ENCODE assay signal across 25 mouse cellular contexts in the genomic region with DNA sequence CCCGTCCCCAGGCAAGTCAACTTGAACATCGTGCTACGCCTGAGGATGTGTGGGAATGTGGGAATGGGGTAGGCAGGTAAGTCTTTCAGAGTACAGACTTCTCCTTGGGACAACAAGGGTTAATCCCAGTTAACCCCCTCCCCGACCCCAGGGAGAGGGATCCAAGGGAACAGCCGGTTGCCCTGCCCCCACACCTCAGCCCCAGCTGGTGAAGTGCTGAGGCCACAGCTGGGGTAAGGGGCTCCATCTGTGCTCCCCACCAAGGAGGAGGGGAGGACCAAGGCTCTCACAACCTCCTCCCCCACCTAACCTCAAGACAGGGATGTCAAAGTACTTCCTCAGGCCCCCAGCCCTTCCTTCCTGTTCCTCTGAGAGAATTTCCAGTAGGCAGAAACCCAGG. TPM values are rescaled to one million over a fixed set of nuclear protein-coding genes. Genes with fewer than 3 reads are reported as not detected.
A peak's percentile ranks its signal among the peaks of the same experiment; 100 is the strongest.
DNase-seq lines count a peak whose midpoint lies in the region; ATAC-seq lines count a peak whose summit lies in the region.
"Had no signal": no experiment of that assay in that cellular context is flagged by ENCODE, and none has a peak within 500 bp of the region (broad histone marks: within the 10 kb centered on the region; RNA-seq: fewer than 3 reads in every experiment).

No protein-coding gene starts in this region.

- 0 out of 2 replicates have a peak overlapping the region, but pooled peaks have one; percentile 22 for H3K9ac ChIP-seq in intestine, embryonic 15.5 days
- no peak overlapping the region for H3K9ac ChIP-seq in intestine, embryonic 16.5 days (ENCODE audit: low read depth, low read length)
- no peak overlapping the region for H3K9ac ChIP-seq in midbrain, embryonic 13.5 days (replicated peaks)
- H3K9ac ChIP-seq in midbrain, embryonic 15.5 days: no peak overlapping the region
- H3K9ac ChIP-seq in hindbrain, embryonic 13.5 days: no peak overlapping the region
- H3K9ac ChIP-seq in neural tube, embryonic 13.5 days: no peak overlapping the region
- H3K9ac ChIP-seq: forebrain, embryonic 15.5 days; hindbrain, embryonic 15.5 days; liver, embryonic 15.5 days had no signal

- peaks cover 20% of the 10 kb centered on the region for H3K4me1 ChIP-seq in intestine, embryonic 15.5 days (replicated peaks)
- H3K4me1 ChIP-seq in intestine, embryonic 16.5 days (ENCODE audit: control insufficient read depth, insufficient read depth, low read length): peaks cover 17% of the 10 kb centered on the region
- peaks cover 21% of the 10 kb centered on the region for H3K4me1 ChIP-seq in midbrain, embryonic 13.5 days (replicated peaks)
- H3K4me1 ChIP-seq in midbrain, embryonic 15.5 days: peaks cover 3% of the 10 kb centered on the region
- H3K4me1 ChIP-seq in hindbrain, embryonic 13.5 days (replicated peaks): peaks cover 28% of the 10 kb centered on the region
- H3K4me1 ChIP-seq in neural tube, embryonic 13.5 days (replicated peaks): peaks cover 25% of the 10 kb centered on the region

- H3K27me3 ChIP-seq in intestine, embryonic 15.5 days (replicated peaks): peaks cover 48% of the 10 kb centered on the region
- H3K27me3 ChIP-seq in intestine, embryonic 16.5 days (replicated peaks; ENCODE audit: control insufficient read depth, insufficient read depth, low read length): peaks cover 33% of the 10 kb centered on the region
- H3K27me3 ChIP-seq in midbrain, embryonic 13.5 days: peaks cover 44% of the 10 kb centered on the region
- peaks cover 38% of the 10 kb centered on the region for H3K27me3 ChIP-seq in midbrain, embryonic 15.5 days (replicated peaks)
- H3K27me3 ChIP-seq in hindbrain, embryonic 13.5 days: peaks cover 51% of the 10 kb centered on the region
- H3K27me3 ChIP-seq in neural tube, embryonic 13.5 days: peaks cover 46% of the 10 kb centered on the region

- 26% methylated on average over 5 of the region's 5 CpGs for WGBS in intestine, embryonic 15.5 days
- WGBS in intestine, embryonic 16.5 days: 44% methylated on average over 5 of the region's 5 CpGs
- 34% methylated on average over 5 of the region's 5 CpGs for WGBS in midbrain, embryonic 13.5 days
- WGBS in midbrain, embryonic 15.5 days: 38% methylated on average over 5 of the region's 5 CpGs
- WGBS in hindbrain, embryonic 13.5 days: 34% methylated on average over 5 of the region's 5 CpGs
- WGBS in neural tube, embryonic 13.5 days: 37% methylated on average over 5 of the region's 5 CpGs

- no peak overlapping the region for H3K4me2 ChIP-seq in intestine, embryonic 15.5 days (replicated peaks)
- H3K4me2 ChIP-seq in intestine, embryonic 16.5 days (ENCODE audit: low read depth, low read length): no peak overlapping the region
- H3K4me2 ChIP-seq in midbrain, embryonic 13.5 days (replicated peaks): no peak overlapping the region
- H3K4me2 ChIP-seq in midbrain, embryonic 15.5 days: no peak overlapping the region
- no peak overlapping the region for H3K4me2 ChIP-seq in hindbrain, embryonic 13.5 days
- H3K4me2 ChIP-seq in neural tube, embryonic 13.5 days: peak overlapping the region; percentile 9; the same call in 1 of the 2 replicates
- H3K4me2 ChIP-seq: forebrain, embryonic 15.5 days; hindbrain, embryonic 15.5 days; liver, embryonic 15.5 days had no signal

- H3K9me3 ChIP-seq in intestine, embryonic 15.5 days: no peaks in the 10 kb centered on the region
- no peaks in the 10 kb centered on the region for H3K9me3 ChIP-seq in intestine, embryonic 16.5 days (ENCODE audit: control insufficient read depth, low read length)
- H3K9me3 ChIP-seq in midbrain, embryonic 13.5 days: no peaks in the 10 kb centered on the region
- no peaks in the 10 kb centered on the region for H3K9me3 ChIP-seq in midbrain, embryonic 15.5 days
- no peaks in the 10 kb centered on the region for H3K9me3 ChIP-seq in hindbrain, embryonic 13.5 days
- no peaks in the 10 kb centered on the region for H3K9me3 ChIP-seq in neural tube, embryonic 13.5 days
- H3K9me3 ChIP-seq: forebrain, embryonic 15.5 days; hindbrain, embryonic 15.5 days; liver, embryonic 15.5 days had no signal

- H3K36me3 ChIP-seq in intestine, embryonic 15.5 days: no peaks in the 10 kb centered on the region
- H3K36me3 ChIP-seq in intestine, embryonic 16.5 days (ENCODE audit: control insufficient read depth, insufficient read depth, low read length): no peaks in the 10 kb centered on the region
- no peaks in the 10 kb centered on the region for H3K36me3 ChIP-seq in midbrain, embryonic 13.5 days
- no peaks in the 10 kb centered on the region for H3K36me3 ChIP-seq in midbrain, embryonic 15.5 days (replicated peaks)
- H3K36me3 ChIP-seq in hindbrain, embryonic 13.5 days: no peaks in the 10 kb centered on the region
- no peaks in the 10 kb centered on the region for H3K36me3 ChIP-seq in neural tube, embryonic 13.5 days
- H3K36me3 ChIP-seq: forebrain, embryonic 15.5 days; hindbrain, embryonic 15.5 days; liver, embryonic 15.5 days had no signal

- no peak for ATAC-seq in intestine, embryonic 15.5 days
- no peak for ATAC-seq in intestine, embryonic 16.5 days
- ATAC-seq in midbrain, embryonic 13.5 days: 0 out of 2 replicates have a peak, but pooled peaks have one; percentile 9
- ATAC-seq in midbrain, embryonic 15.5 days (replicated peaks): no peak
- no peak for ATAC-seq in hindbrain, embryonic 13.5 days (ENCODE audit: low FRiP score)
- 0 out of 2 replicates have a peak, but pooled peaks have one; percentile 41 for ATAC-seq in neural tube, embryonic 13.5 days (ENCODE audit: low read depth)
- ATAC-seq: forebrain, embryonic 15.5 days; lung, postnatal 0 days had no signal

- H3K4me3 ChIP-seq in intestine, embryonic 15.5 days (replicated peaks): no peak overlapping the region
- H3K4me3 ChIP-seq in intestine, embryonic 16.5 days (ENCODE audit: low read length): no peak overlapping the region
- H3K4me3 ChIP-seq in midbrain, embryonic 13.5 days (replicated peaks): no peak overlapping the region
- no peak overlapping the region for H3K4me3 ChIP-seq in midbrain, embryonic 15.5 days
- no peak overlapping the region for H3K4me3 ChIP-seq in hindbrain, embryonic 13.5 days
- H3K4me3 ChIP-seq in neural tube, embryonic 13.5 days: no peak overlapping the region
- H3K4me3 ChIP-seq: forebrain, embryonic 15.5 days; hindbrain, embryonic 15.5 days; liver, embryonic 15.5 days had no signal

- DNase-seq in gastrocnemius, postnatal 25 days: no peak
- DNase-seq: adrenal gland, postnatal 36 days; cerebellum, adult 18-20 months; kidney, adult 2 months; kidney, postnatal 14 days; right cerebral cortex, postnatal 4 days had no signal

- no peak overlapping the region for H3K27ac ChIP-seq in intestine, embryonic 15.5 days
- no peak overlapping the region for H3K27ac ChIP-seq in intestine, embryonic 16.5 days (ENCODE audit: low read length)
- H3K27ac ChIP-seq in midbrain, embryonic 13.5 days: no peak overlapping the region
- no peak overlapping the region for H3K27ac ChIP-seq in midbrain, embryonic 15.5 days
- H3K27ac ChIP-seq in hindbrain, embryonic 13.5 days: peak overlapping the region; percentile 18; the same call in 1 of the 2 replicates
- H3K27ac ChIP-seq in neural tube, embryonic 13.5 days (replicated peaks): peak overlapping the region; percentile 46; the same call in 1 of the 2 replicates
- H3K27ac ChIP-seq: forebrain, embryonic 15.5 days; hindbrain, embryonic 15.5 days; liver, embryonic 15.5 days had no signal

RNA-seq across cellular contexts. Expression of a gene that starts 5.2 kb away (rescaled TPM):
- polyA plus RNA-seq in intestine, embryonic 15.5 days (2015; fragmentation: Nextera tagmentation; extraction: Ambion mirVana): 2.5 and 3.2 TPM in 2 replicates
- polyA plus RNA-seq in intestine, embryonic 16.5 days (2015; fragmentation: Nextera tagmentation; extraction: Ambion mirVana): 1.4 and 1.6 TPM in 2 replicates
- 2.4 and 2.5 TPM in 2 replicates for polyA plus RNA-seq in midbrain, embryonic 13.5 days (2015; fragmentation: Nextera tagmentation; extraction: Ambion mirVana)
- 1.0 and 1.6 TPM in 2 replicates for polyA plus RNA-seq in midbrain, embryonic 15.5 days (2015; fragmentation: Nextera tagmentation; extraction: Ambion mirVana)
- polyA plus RNA-seq in hindbrain, embryonic 13.5 days (2015; fragmentation: Nextera tagmentation; extraction: Ambion mirVana): 29.2 and 40.2 TPM in 2 replicates
- 219 and 314 TPM in 2 replicates for polyA plus RNA-seq in neural tube, embryonic 13.5 days (2015; fragmentation: Nextera tagmentation; extraction: Ambion mirVana)
- total RNA-seq in gastrocnemius, postnatal 25 days (2021): under 1 TPM in 1 of 2 experiments, not detected in 1; 0.11 TPM
- total RNA-seq: common myeloid progenitor, adult 5-6 weeks; megakaryocyte progenitor cell, adult 5-6 weeks; monocyte, adult 5-6 weeks; neutrophil, adult 5-6 weeks had no signal
- polyA plus RNA-seq: C2C12 had no signal

RNA-seq across cellular contexts. Expression of a gene that starts 7.0 kb away (rescaled TPM):
- 0.44 and 0.52 TPM in 2 replicates for polyA plus RNA-seq in intestine, embryonic 15.5 days (2015; fragmentation: Nextera tagmentation; extraction: Ambion mirVana)
- 0.27 and 0.39 TPM in 2 replicates for polyA plus RNA-seq in intestine, embryonic 16.5 days (2015; fragmentation: Nextera tagmentation; extraction: Ambion mirVana)
- polyA plus RNA-seq in midbrain, embryonic 13.5 days (2015; fragmentation: Nextera tagmentation; extraction: Ambion mirVana): 0.82 and 0.87 TPM in 2 replicates
- 0.66 and 0.69 TPM in 2 replicates for polyA plus RNA-seq in midbrain, embryonic 15.5 days (2015; fragmentation: Nextera tagmentation; extraction: Ambion mirVana)
- polyA plus RNA-seq in hindbrain, embryonic 13.5 days (2015; fragmentation: Nextera tagmentation; extraction: Ambion mirVana): 1.4 TPM in 2 replicates
- 3.4 and 5.4 TPM in 2 replicates for polyA plus RNA-seq in neural tube, embryonic 13.5 days (2015; fragmentation: Nextera tagmentation; extraction: Ambion mirVana)
- total RNA-seq in gastrocnemius, postnatal 25 days (2021): under 1 TPM; 0.29 to 0.31 TPM
- total RNA-seq: common myeloid progenitor, adult 5-6 weeks; monocyte, adult 5-6 weeks; neutrophil, adult 5-6 weeks had no signal
- polyA plus RNA-seq: C2C12; heart, postnatal 0 days had no signal

RNA-seq across cellular contexts. Expression of a gene that starts 34.3 kb away (rescaled TPM):
- polyA plus RNA-seq in intestine, embryonic 15.5 days (2015; fragmentation: Nextera tagmentation; extraction: Ambion mirVana): 22.6 and 29.5 TPM in 2 replicates
- 22.2 and 22.5 TPM in 2 replicates for polyA plus RNA-seq in intestine, embryonic 16.5 days (2015; fragmentation: Nextera tagmentation; extraction: Ambion mirVana)
- 4.8 and 7.1 TPM in 2 replicates for polyA plus RNA-seq in midbrain, embryonic 13.5 days (2015; fragmentation: Nextera tagmentation; extraction: Ambion mirVana)
- polyA plus RNA-seq in midbrain, embryonic 15.5 days (2015; fragmentation: Nextera tagmentation; extraction: Ambion mirVana): 8.6 and 9.8 TPM in 2 replicates
- polyA plus RNA-seq in hindbrain, embryonic 13.5 days (2015; fragmentation: Nextera tagmentation; extraction: Ambion mirVana): 9.8 and 11.0 TPM in 2 replicates
- polyA plus RNA-seq in neural tube, embryonic 13.5 days (2015; fragmentation: Nextera tagmentation; extraction: Ambion mirVana): 13.1 and 13.3 TPM in 2 replicates
- 10 to 100 TPM in 1 of 2 experiments, 1 to 10 TPM in 1; 6.0 to 11.0 TPM for total RNA-seq in gastrocnemius, postnatal 25 days (2021)

RNA-seq across cellular contexts. Expression of a gene that starts 41.3 kb away (rescaled TPM):
- 0.36 and 0.48 TPM in 2 replicates for polyA plus RNA-seq in intestine, embryonic 15.5 days (2015; fragmentation: Nextera tagmentation; extraction: Ambion mirVana)
- 0.39 and 0.58 TPM in 2 replicates for polyA plus RNA-seq in intestine, embryonic 16.5 days (2015; fragmentation: Nextera tagmentation; extraction: Ambion mirVana)
- polyA plus RNA-seq in midbrain, embryonic 13.5 days (2015; fragmentation: Nextera tagmentation; extraction: Ambion mirVana): 0.36 and 0.62 TPM in 2 replicates
- 0.84 and 0.89 TPM in 2 replicates for polyA plus RNA-seq in midbrain, embryonic 15.5 days (2015; fragmentation: Nextera tagmentation; extraction: Ambion mirVana)
- 0.43 and 0.71 TPM in 2 replicates for polyA plus RNA-seq in hindbrain, embryonic 13.5 days (2015; fragmentation: Nextera tagmentation; extraction: Ambion mirVana)
- 0.40 and 0.50 TPM in 2 replicates for polyA plus RNA-seq in neural tube, embryonic 13.5 days (2015; fragmentation: Nextera tagmentation; extraction: Ambion mirVana)
- total RNA-seq in gastrocnemius, postnatal 25 days (2021): under 1 TPM in 1 of 2 experiments, not detected in 1; 0.35 TPM
- total RNA-seq: megakaryocyte progenitor cell, adult 5-6 weeks had no signal

RNA-seq across cellular contexts. Expression of a gene that starts 56.8 kb away (rescaled TPM):
- polyA plus RNA-seq in intestine, embryonic 15.5 days (2015; fragmentation: Nextera tagmentation; extraction: Ambion mirVana): 0.24 and 0.43 TPM in 2 replicates
- polyA plus RNA-seq in intestine, embryonic 16.5 days (2015; fragmentation: Nextera tagmentation; extraction: Ambion mirVana): 0.36 and 0.37 TPM in 2 replicates
- polyA plus RNA-seq in midbrain, embryonic 13.5 days (2015; fragmentation: Nextera tagmentation; extraction: Ambion mirVana): not detected in 2 replicates
- polyA plus RNA-seq in midbrain, embryonic 15.5 days (2015; fragmentation: Nextera tagmentation; extraction: Ambion mirVana): not detected in 2 replicates
- polyA plus RNA-seq in hindbrain, embryonic 13.5 days (2015; fragmentation: Nextera tagmentation; extraction: Ambion mirVana): not detected in 2 replicates
- not detected in 2 replicates for polyA plus RNA-seq in neural tube, embryonic 13.5 days (2015; fragmentation: Nextera tagmentation; extraction: Ambion mirVana)
- total RNA-seq in gastrocnemius, postnatal 25 days (2021): under 1 TPM in 1 of 2 experiments, not detected in 1; 0.13 TPM
- total RNA-seq: layer of hippocampus, adult 8-10 months; left cerebral cortex, postnatal 36 days; megakaryocyte progenitor cell, adult 5-6 weeks had no signal
- polyA plus RNA-seq: embryonic facial prominence, embryonic 14.5 days; forebrain, embryonic 15.5 days had no signal

Comparison
In these comparisons a context has a peak if more than half of its experiments do, and no peak if none do; other contexts are left out.
1. ATAC-seq: peak in midbrain, embryonic 13.5 days (single experiment) and neural tube, embryonic 13.5 days (single experiment); none in intestine, embryonic 15.5 days (single experiment), intestine, embryonic 16.5 days (single experiment), midbrain, embryonic 15.5 days (single experiment) and hindbrain, embryonic 13.5 days (single experiment).
2. H3K27ac ChIP-seq: peak in hindbrain, embryonic 13.5 days (single experiment) and neural tube, embryonic 13.5 days (single experiment); none in intestine, embryonic 15.5 days (single experiment), intestine, embryonic 16.5 days (single experiment), midbrain, embryonic 13.5 days (single experiment) and midbrain, embryonic 15.5 days (single experiment).